Mouse (Mus musculus) liver, embryonic 14.5 days (tissue): ENCODE data around the gene Dusp7. TPM values are rescaled to one million over a fixed set of nuclear protein-coding genes. Genes with fewer than 3 reads are reported as not detected.

Experiments
- ATAC-seq: fragments of 200-750 bp; cut with Nextera tagmentation; 2 replicates; pipeline ENCODE4 v1.8.0; 2017; ENCODE audit warnings: moderate number of reproducible peaks, mild to moderate bottlenecking, moderate library complexity; ENCODE audit not compliant: insufficient read depth
- DNase-seq, 3 experiments: peaks; one replicate each; pipeline ENCODE4 v3.0.0-alpha.2; 2012 to 2013; ENCODE audit warnings: low read depth in 3 of 3, low spot score in 3 of 3
- H3K27ac ChIP-seq: fragments of 300-500 bp; sonication (generic); 2 replicates; pipeline ENCODE4 v1.5.1; 2014; ENCODE audit warnings: moderate library complexity, mild to moderate bottlenecking, control low read depth, inconsistent platforms
- H3K27me3 ChIP-seq: fragments of 300-500 bp; sonication (generic); 2 replicates; pipeline ENCODE4 v1.6.1; 2014; ENCODE audit warnings: mild to moderate bottlenecking, low read length, moderate library complexity; ENCODE audit not compliant: control insufficient read depth, insufficient read depth
- H3K36me3 ChIP-seq: fragments of 300-500 bp; sonication (generic); replicated peaks from 2 replicates; pipeline ENCODE4 v1.6.1; 2014; ENCODE audit warnings: low read depth; ENCODE audit not compliant: control insufficient read depth, insufficient read depth
- H3K4me1 ChIP-seq, 2 experiments: fragments of 200-500 bp in 1 of 2; fragments of 300-500 bp in 1 of 2; sonication (generic) in 1 of 2; replicated peaks; 2 replicates each; pipeline ENCODE4 v1.6.1; 2012 to 2014; ENCODE audit warnings: antibody characterized with exemption in 1 of 2, inconsistent platforms in 1 of 2, low read length in 1 of 2; ENCODE audit not compliant: control insufficient read depth in 2 of 2, insufficient read depth in 2 of 2
- H3K4me2 ChIP-seq: fragments of 300-500 bp; sonication (generic); 2 replicates; pipeline ENCODE4 v1.6.1; 2014; ENCODE audit warnings: low read depth, mild to moderate bottlenecking, control low read depth, moderate library complexity
- H3K4me3 ChIP-seq, 2 experiments: fragments of 200-500 bp in 1 of 2; fragments of 300-500 bp in 1 of 2; sonication (generic) in 1 of 2; 2 replicates each; pipeline ENCODE4 v1.5.1; 2012 to 2014; ENCODE audit warnings: low read depth in 2 of 2, low read length in 2 of 2, mild to moderate bottlenecking in 2 of 2, control low read depth in 1 of 2, inconsistent platforms in 1 of 2, moderate library complexity in 1 of 2; ENCODE audit not compliant: insufficient read depth in 1 of 2
- H3K9ac ChIP-seq: fragments of 300-500 bp; sonication (generic); replicated peaks from 2 replicates; pipeline ENCODE4 v1.6.1; 2014; ENCODE audit warnings: mild to moderate bottlenecking, control low read depth, moderate library complexity
- H3K9me3 ChIP-seq: fragments of 300-500 bp; sonication (generic); 2 replicates; pipeline ENCODE4 v1.6.1; 2016; ENCODE audit warnings: low read length, mixed read lengths; ENCODE audit not compliant: control insufficient read depth
- CTCF ChIP-seq: IDR thresholded peaks from 2 replicates; pipeline ENCODE4 v1.5.1; 2016; ENCODE audit warnings: antibody characterized with exemption, low read depth, control low read depth
- EP300 ChIP-seq: IDR thresholded peaks from 2 replicates; pipeline ENCODE4 v1.6.1; 2016; ENCODE audit warnings: antibody characterized with exemption, low read depth
- WGBS: fragments of 180-500 bp; shearing (Covaris S2); extraction: QIAGEN DNeasy Blood & Tissue Kit; methylation state at CpG from one replicate; pipeline ENCODE4 v1.1.7; 2014; ENCODE audit not compliant: insufficient replicate concordance; 5-methylcytosine and 5-hydroxymethylcytosine counted together
- polyA plus RNA-seq, 2 experiments: library from polyadenylated mRNA; depleted of rRNA in 1 of 2; stranded (reverse) in 1 of 2; unstranded in 1 of 2; fragments of >200 nt; fragmentation: Nextera tagmentation in 1 of 2; extraction: Ambion mirVana in 1 of 2; gene quantifications; 2 replicates each; pipeline versions ENCODE4 v1.2.1 to v1.2.3; 2012 to 2014

The Dusp7 gene
- polyA plus RNA-seq, 2 experiments: 4.4 to 8.2 TPM

DNA sequence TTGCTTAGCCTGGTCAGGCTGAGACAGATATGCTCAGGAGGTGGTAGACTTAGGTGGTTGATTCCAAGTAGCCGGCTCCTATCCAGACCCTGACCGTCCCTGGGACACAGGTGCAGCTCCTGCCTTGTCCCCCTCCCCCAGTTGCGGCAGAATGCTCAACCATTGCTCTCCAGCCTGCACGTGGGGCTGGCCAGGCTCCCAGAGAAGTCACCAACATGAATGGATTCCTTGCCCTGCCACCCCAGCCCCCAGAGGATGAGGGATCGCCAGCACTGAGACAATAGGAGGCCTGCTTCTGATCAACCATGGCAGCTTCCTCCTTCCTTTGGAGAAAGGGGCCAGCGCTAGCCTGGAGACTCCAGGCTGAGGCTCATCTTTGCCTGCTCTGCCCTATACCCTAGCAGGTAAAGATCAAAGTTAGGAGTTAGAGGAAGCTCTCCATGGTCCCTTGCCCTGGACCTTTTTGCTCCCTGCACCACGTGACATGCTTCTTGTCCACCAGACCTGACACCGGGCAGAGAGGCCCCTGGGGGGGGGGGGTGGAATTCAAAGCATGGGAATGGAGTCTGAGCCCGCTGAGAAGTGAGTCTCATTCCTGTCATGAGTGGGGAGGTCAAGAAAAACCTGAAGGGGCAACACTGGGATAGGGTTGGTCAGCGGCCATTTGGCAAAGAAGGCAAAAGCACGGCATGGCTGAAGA lies 24.5 kb downstream of the Dusp7 start:
- Histone ChIP-seq H3K4me2 (no peak overlapping the region), H3K36me3 (no peaks in the 10 kb centered on the region), H3K27me3 (no peaks in the 10 kb centered on the region), H3K9ac (no peak overlapping the region), H3K27ac (no peak overlapping the region), H3K4me3 (no peak overlapping the region), H3K9me3 (no peaks in the 10 kb centered on the region), H3K4me1 (peaks cover 6 to 18% of the 10 kb centered on the region in 2 experiments)
- DNase-seq: no peak
- TF ChIP-seq CTCF (no peak), EP300 (no peak)
- ATAC-seq: no peak
- 66% methylated on average over 11 of the region's 11 CpGs for WGBS

DNA sequence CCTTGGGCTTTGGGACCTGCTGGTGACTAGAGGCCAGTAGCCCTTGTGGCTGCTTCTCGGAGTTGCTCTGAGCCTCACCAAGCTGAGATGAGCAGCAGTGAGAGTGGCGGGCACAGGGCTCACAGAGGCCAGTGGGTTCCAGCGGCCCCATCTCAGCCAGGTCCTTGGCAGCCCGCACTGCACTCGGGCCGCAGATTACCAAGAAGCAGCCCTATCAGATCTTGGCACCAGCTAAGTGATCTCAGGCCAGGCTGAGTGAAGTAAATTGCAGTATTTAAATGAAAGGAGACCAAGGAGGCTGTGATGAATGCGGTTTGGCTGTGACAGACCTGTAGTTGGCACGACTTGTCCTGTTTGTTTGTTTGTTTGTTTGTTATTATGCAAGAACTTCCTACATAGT lies 25.1 kb downstream of the Dusp7 start:
- DNase-seq (no peak), ATAC-seq (no peak)
- H3K4me2 ChIP-seq: no peak overlapping the region
- H3K4me3 ChIP-seq: no peak overlapping the region
- no peak overlapping the region for H3K27ac ChIP-seq
- no peaks in the 10 kb centered on the region for H3K27me3 ChIP-seq
- H3K9ac ChIP-seq: no peak overlapping the region
- 52% methylated on average over 8 of the region's 8 CpGs for WGBS
- TF ChIP-seq EP300 (no peak), CTCF (no peak)
- no peaks in the 10 kb centered on the region for H3K9me3 ChIP-seq
- peaks cover 9 to 22% of the 10 kb centered on the region in 2 experiments for H3K4me1 ChIP-seq
- H3K36me3 ChIP-seq: no peaks in the 10 kb centered on the region

DNA sequence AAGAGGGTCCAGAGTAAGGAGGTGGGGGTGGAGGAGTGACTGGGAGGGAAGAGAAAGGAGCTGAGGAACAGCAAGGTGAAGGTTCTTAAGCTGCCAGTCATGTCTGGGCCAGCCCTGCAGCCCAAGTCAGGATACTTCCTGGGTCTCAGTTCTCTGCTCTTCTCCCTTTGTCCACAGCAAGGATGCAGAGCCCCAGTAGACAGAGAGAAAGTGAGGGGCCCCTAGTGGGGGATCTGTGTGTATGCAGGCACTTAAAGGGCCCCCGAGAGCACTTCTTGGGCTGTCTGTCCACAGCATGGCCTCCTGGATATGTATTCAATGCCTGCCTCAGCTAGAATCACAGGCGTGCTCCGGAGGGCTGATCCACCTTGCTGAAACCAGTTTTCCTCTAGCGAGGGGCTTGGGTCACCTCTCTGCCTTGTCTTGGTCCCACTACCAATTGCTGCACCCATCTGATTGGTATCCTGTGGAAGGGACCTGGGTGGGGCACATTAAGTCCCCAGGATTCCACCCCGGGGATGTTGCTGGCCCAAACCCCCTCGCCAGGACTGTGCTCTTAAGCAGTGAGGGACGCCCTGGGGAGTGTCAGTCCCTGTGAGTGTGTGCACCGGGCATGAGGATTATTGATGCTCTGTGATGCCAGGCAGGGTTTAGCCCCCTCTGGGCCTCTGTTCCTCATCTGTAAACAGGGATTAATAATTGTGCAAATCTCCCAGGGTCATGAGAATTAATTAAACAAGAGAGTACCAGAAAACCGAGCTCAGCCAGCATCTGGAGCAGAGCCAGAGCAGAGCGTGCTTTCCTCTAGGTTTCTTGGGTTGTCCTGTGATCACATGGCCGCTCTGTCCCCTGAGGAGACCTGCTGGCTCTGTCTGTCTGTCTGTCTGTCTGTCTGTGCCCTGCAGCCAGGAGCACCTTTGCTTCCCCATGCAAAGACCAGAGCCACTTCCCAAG lies 26.5 kb downstream of the Dusp7 start:
- no peaks in the 10 kb centered on the region for H3K27me3 ChIP-seq
- no peak for DNase-seq
- no peak overlapping the region for H3K4me2 ChIP-seq
- no peak for TF ChIP-seq EP300
- peak; percentile 39 for TF ChIP-seq CTCF
- no peaks in the 10 kb centered on the region for H3K9me3 ChIP-seq
- 64% methylated on average over 11 of the region's 11 CpGs for WGBS
- no peak overlapping the region for H3K4me3 ChIP-seq
- H3K4me1 ChIP-seq: peaks cover 21 to 35% of the 10 kb centered on the region in 2 experiments
- no peaks in the 10 kb centered on the region for H3K36me3 ChIP-seq
- H3K27ac ChIP-seq: no peak overlapping the region
- no peak overlapping the region for H3K9ac ChIP-seq
- no peak for ATAC-seq

DNA sequence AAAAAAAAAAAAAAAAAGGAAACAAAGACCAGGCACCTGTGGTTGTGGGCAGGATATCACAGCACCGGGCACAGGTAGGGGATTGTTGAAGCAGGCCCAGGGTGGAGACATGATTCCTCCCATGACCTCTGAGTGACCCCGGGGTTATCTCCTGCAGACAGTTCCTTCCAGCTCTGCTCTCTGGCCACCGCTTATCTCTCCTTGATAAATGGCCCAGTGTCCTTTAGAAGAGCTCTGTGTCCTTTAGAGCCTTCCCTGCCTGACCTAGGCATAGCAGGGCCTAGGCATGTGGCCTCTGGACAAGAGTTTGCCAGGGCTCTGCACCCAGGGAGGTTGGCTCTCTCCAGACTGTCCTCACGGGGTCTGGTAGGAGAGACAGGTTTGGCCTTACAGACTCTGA lies 29.3 kb downstream of the Dusp7 start:
- Histone ChIP-seq H3K4me2 (peak overlapping the region; percentile 41), H3K4me1 (peaks cover 34 to 53% of the 10 kb centered on the region in 2 experiments), H3K27me3 (no peaks in the 10 kb centered on the region), H3K4me3 (no peak overlapping the region), H3K36me3 (no peaks in the 10 kb centered on the region), H3K9me3 (no peaks in the 10 kb centered on the region), H3K27ac (peak overlapping the region; percentile 80), H3K9ac (peak overlapping the region; percentile 39)
- ATAC-seq (peak; percentile 47), DNase-seq (peak in 2 of 3 experiments; percentile 14 to 54)
- WGBS: 23% methylated on average over 4 of the region's 4 CpGs
- TF ChIP-seq CTCF: no peak
- peak; percentile 39 for TF ChIP-seq EP300
